Mouse (Mus musculus) heart, postnatal 0 days (tissue): ENCODE measurements around the gene Tbc1d1.

Experiments
- CTCF ChIP-seq: IDR thresholded peaks from 2 replicates; pipeline ENCODE4 v1.5.1; 2016; ENCODE audit warnings: antibody characterized with exemption, control low read depth, low read depth
- EP300 ChIP-seq: IDR thresholded peaks from 2 replicates; pipeline ENCODE4 v1.6.1; 2016; ENCODE audit warnings: antibody characterized with exemption, low read depth

DNA sequence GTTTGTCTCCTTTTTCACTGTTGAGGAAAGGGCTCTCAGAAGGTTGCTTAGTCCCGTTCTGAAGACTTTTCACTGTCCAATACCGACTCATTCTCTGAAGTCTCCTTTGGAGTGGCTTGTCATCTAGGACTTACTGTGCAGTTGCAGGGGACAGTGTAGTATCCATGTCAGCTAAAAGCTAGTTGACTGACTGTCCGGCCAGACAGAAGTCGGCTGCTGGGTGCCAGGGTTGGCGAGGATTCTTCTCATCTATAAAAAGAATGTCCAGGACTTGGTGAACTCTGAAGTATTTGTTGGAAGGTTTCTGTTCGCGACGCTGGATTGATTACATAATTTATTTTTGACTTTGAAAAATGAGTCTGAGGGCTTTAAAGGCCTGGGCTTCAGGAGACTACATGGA is 24.4 kb downstream of the Tbc1d1 start:
- TF ChIP-seq EP300: no peak
- TF ChIP-seq CTCF: no peak
